Mouse (Mus musculus): ENCODE measurements at regions not wholly inside any gene's neighbourhood (a gene's known extent, or its start where the extent isn't known, plus 50 kb on each side); places are given as distances from the start of the nearest gene placed in this dataset.

- TF ChIP-seq CTCF (conservative IDR thresholded peaks at IDR 0.05 in 1 of 2, IDR thresholded peaks at IDR 0.05 in 1 of 2; ENCODE audit: low read depth in 2 of 2, low read length in 2 of 2) (no peak), POLR2AphosphoS2 (IDR thresholded peaks at IDR 0.05; ENCODE audit: low read depth, low read length) (no peak), ETS1 (conservative IDR thresholded peaks at IDR 0.05; ENCODE audit: low read depth, low read length) (no peak), EP300 (IDR thresholded peaks at IDR 0.05; ENCODE audit: low read length) (no peak), MXI1 (IDR thresholded peaks at IDR 0.05; ENCODE audit: low read depth, low read length) (no peak), POLR2A (IDR thresholded peaks at IDR 0.05; ENCODE audit: low read depth, low read length) (no peak), CHD1 (IDR thresholded peaks at IDR 0.05; ENCODE audit: low read depth, low read length) (no peak), GABPA (IDR thresholded peaks at IDR 0.05; ENCODE audit: insufficient replicate concordance, low read depth, low read length) (no peak), ZNF384 (IDR thresholded peaks at IDR 0.05; ENCODE audit: low read depth, low read length) (no peak), CHD2 (IDR thresholded peaks at IDR 0.05; ENCODE audit: low read length) (no peak), MAFK (IDR thresholded peaks at IDR 0.05; ENCODE audit: insufficient replicate concordance, low read length) (no peak)
Measured at GRCm38 (mm10) chr10:37376172-37376571, 237.5 kb upstream of the Marcks start.

Measured in CH12.LX (cell line).